Mouse (Mus musculus) small intestine, adult 2 months (tissue): ENCODE data around the gene Hsf4.

ENCODE experiments used
- CTCF ChIP-seq: fragments of 200-500 bp; IDR thresholded peaks from 2 replicates; pipeline ENCODE4 v1.5.1; 2012; ENCODE audit warnings: low read depth, mild to moderate bottlenecking, control low read depth, inconsistent platforms, low read length, moderate library complexity, mixed read lengths; ENCODE audit not compliant: insufficient replicate concordance, insufficient read length; ENCODE audit errors: extremely low read depth
- POLR2A ChIP-seq: fragments of 200-500 bp; IDR thresholded peaks from 2 replicates; pipeline ENCODE4 v1.6.1; 2012; ENCODE audit warnings: low read depth, mild to moderate bottlenecking, control low read depth, inconsistent platforms, low read length, moderate library complexity

GRCm38 (mm10) chr8:105253766-105254151, 15.8 kb upstream of the Hsf4 start:
- no peak for TF ChIP-seq CTCF
- no peak for TF ChIP-seq POLR2A
